Comparison of ENCODE assay signal across 19 mouse cellular contexts in the genomic region with DNA sequence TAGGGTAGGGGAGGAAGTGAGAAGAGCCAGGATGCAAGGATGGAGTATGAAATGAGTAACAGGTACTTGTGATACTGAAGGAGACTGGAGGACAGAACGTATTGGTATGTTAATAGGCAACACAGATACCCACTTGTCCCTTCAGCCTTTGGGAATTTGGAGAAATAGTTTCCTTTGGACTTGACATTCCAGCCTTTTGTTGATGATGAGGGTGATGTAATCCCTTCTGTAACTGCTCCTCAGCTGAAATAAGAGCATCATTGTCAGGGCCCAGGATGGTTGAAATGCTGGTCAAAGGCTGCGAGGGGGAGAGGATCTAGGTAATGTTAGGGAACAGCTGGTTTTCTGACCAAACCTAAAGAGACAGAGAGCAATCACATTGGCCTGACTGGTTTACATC.
"Had no signal": no experiment of that assay in that cellular context is flagged by ENCODE, and none has a peak within 500 bp of the region (broad histone marks: within the 10 kb centered on the region; RNA-seq: fewer than 3 reads in every experiment).

No protein-coding gene starts in this region.

- DNase-seq: liver, postnatal 0 days; lung, adult 2 months; lung, postnatal 14 days; lung, postnatal 36 days; right cerebral cortex, adult 18-20 months; right cerebral cortex, postnatal 25 days; right cerebral cortex, postnatal 4 days; spleen, adult 18-20 months; thymus, adult 18-20 months; thymus, postnatal 14 days; thymus, postnatal 36 days had no signal

- H3K36me3 ChIP-seq: liver, embryonic 15.5 days; lung, embryonic 15.5 days; midbrain, embryonic 12.5 days; midbrain, embryonic 15.5 days; neural tube, embryonic 12.5 days had no signal

- H3K4me1 ChIP-seq: liver, embryonic 15.5 days; lung, embryonic 15.5 days; megakaryocyte, embryonic 14.5 days; midbrain, embryonic 12.5 days; midbrain, embryonic 15.5 days; neural tube, embryonic 12.5 days had no signal

- H3K27me3 ChIP-seq: liver, embryonic 15.5 days; lung, embryonic 15.5 days; megakaryocyte, embryonic 14.5 days; midbrain, embryonic 12.5 days; midbrain, embryonic 15.5 days; neural tube, embryonic 12.5 days had no signal

- H3K9ac ChIP-seq: liver, embryonic 15.5 days; liver, postnatal 0 days; lung, embryonic 15.5 days; midbrain, embryonic 12.5 days; midbrain, embryonic 15.5 days; neural tube, embryonic 12.5 days had no signal

- H3K27ac ChIP-seq: liver, embryonic 15.5 days; lung, embryonic 15.5 days; macrophage; midbrain, embryonic 12.5 days; midbrain, embryonic 15.5 days; neural tube, embryonic 12.5 days had no signal

- H3K4me3 ChIP-seq: liver, embryonic 15.5 days; lung, embryonic 15.5 days; megakaryocyte, embryonic 14.5 days; midbrain, embryonic 12.5 days; midbrain, embryonic 15.5 days; neural tube, embryonic 12.5 days had no signal

- H3K4me2 ChIP-seq: liver, embryonic 15.5 days; lung, embryonic 15.5 days; midbrain, embryonic 12.5 days; midbrain, embryonic 15.5 days; neural tube, embryonic 12.5 days had no signal

- H3K9me3 ChIP-seq: liver, embryonic 15.5 days; lung, embryonic 15.5 days; midbrain, embryonic 12.5 days; midbrain, embryonic 15.5 days; neural tube, embryonic 12.5 days had no signal

- ATAC-seq: liver, postnatal 0 days; lung, postnatal 0 days; midbrain, embryonic 15.5 days had no signal
